Mouse (Mus musculus) E14TG2a.4 (cell line): ENCODE data around the gene Hjurp.

Experiments
- CTCF ChIP-seq: conservative IDR thresholded peaks from 2 replicates; pipeline ENCODE4 v1.5.1; 2014; ENCODE audit warnings: low read length
- NANOG ChIP-seq: IDR thresholded peaks from 2 replicates; pipeline ENCODE4 v1.6.1; 2014; ENCODE audit warnings: borderline replicate concordance, low read length, mixed read lengths
- POU5F1 ChIP-seq: IDR thresholded peaks from 2 replicates; pipeline ENCODE4 v1.6.1; 2014; ENCODE audit warnings: low read length, borderline replicate concordance

- TF ChIP-seq CTCF (no peak), NANOG (no peak), POU5F1 (no peak)
Observed at GRCm38 (mm10) chr1:88258361-88258760, 19.1 kb downstream of the Hjurp start.
